Mouse (Mus musculus) cortical plate, adult 2 months (tissue): ENCODE measurements around the gene Kctd15.

Source experiments
- CTCF ChIP-seq: fragments of 200-500 bp; IDR thresholded peaks from 2 replicates; pipeline ENCODE4 v1.5.1; 2011; ENCODE audit warnings: mild to moderate bottlenecking, control low read depth, low read length; ENCODE audit not compliant: insufficient read depth; ENCODE audit errors: extremely low read depth
- POLR2A ChIP-seq: fragments of 200-500 bp; IDR thresholded peaks from 2 replicates; pipeline ENCODE4 v1.6.1; 2011; ENCODE audit warnings: mild to moderate bottlenecking, low read length, control low read depth; ENCODE audit not compliant: insufficient read depth; ENCODE audit errors: extremely low read depth

GRCm38 (mm10) chr7:34643329-34643728 lies 13.2 kb downstream of the Kctd15 start:
- TF ChIP-seq POLR2A = no peak
- TF ChIP-seq CTCF = no peak
